Mouse (Mus musculus) adrenal gland, postnatal 10 days (tissue): ENCODE results near the gene Nemp1. TPM values are rescaled to one million over a fixed set of nuclear protein-coding genes. Genes with fewer than 3 reads are reported as not detected.

Experiments used
- DNase-seq: peaks from one replicate; pipeline ENCODE4 v3.0.0; 2021; ENCODE audit warnings: mixed read lengths
- total RNA-seq, 2 experiments: library from RNA; stranded (reverse); gene quantifications; 2 replicates each; pipeline ENCODE4 v1.2.3; 2021

Nemp1 gene
- total RNA-seq, 2 experiments from 2014 or later, result 7.8 to 9.4 TPM

GRCm38 (mm10) chr10:127671276-127671675 lies 4.6 kb downstream of the Nemp1 start:
- peak; percentile 40 for DNase-seq

DNA sequence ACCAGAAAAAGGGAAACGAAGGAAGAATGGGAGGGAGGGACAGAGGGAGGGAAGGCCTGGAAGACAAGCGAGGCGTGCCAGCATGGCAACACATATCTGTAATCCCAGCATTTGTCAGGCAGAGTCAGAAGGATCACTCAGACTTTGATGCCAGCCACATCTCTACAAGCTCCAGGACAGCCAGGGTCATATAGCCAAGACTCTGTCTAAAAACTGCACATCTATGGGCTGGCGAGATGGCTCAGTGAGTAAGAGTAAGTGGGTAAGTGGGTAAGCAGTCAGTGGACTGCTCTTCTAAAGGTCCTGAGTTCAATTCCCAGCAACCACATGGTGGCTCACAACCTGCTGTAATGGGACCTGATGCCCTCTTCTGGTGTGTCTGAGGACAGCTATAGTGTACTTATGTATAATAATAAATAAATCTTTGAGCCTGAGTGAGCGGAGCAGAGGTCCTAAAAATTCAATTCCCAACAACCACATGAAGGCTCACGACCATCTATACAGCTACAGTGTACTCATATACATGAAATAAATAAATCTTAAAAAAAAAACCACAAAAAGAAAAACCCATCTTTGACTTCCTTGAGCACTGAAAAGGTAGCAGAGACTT lies 7.5 kb downstream of the Nemp1 start:
- DNase-seq, result no peak

DNA sequence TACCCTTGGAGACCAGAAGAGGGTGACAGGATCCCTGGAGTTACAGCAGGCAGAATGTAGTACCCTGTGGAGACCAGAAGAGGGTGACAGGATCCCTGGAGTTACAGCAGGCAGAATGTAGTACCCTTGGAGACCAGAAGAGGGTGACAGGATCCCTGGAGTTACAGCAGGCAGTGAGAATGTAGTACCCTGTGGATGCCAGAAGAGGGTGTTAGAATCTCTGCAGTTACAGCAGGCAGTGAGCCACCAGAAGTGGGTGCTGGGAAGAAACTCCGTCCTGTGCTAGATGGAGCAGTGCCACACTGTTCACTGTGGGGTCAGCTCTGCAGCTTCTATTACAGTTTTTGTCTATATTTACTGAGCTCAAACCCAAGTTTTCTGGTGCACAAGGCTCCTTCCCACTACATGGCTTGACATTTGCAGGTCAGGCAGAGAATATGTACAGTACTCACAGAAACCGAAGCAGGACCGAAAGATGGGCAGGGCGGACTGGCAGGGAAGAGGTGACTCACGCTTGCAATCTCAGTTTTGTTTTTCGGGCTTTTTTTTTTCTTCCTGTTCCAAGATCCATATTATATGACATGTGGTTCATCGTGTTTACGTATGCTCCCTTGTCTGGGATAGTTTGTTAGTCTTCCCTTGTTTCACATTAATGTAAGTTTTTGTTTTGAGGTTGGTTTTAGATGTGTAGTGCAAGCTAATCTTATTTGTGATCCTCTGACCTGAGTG lies 8.3 kb downstream of the Nemp1 start:
- peak; percentile 91 for DNase-seq

DNA sequence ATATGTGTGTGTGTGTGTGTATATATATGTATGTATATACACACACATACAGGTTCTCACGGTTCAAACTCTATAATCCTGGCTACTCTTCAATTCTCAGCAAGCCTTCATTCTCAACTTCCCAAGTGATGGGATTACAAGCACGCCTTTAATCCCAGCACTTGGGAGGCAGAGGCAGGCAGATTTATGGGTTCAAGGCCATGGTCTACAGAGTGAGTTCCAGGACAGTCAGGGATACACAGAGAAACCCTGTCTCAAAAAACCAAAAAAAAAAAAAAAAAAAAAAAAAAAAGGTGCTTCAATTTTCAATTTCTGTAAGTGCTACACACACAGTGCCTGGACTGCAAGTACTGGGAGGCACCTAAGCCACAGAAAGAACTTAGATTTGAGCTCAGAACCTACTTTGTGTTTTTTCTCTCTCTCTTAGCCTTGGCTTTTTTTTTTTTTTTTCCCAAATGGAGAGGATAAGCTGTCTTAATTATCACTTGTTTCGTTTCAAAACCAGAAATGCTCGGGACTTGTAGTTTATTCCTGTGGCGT lies 9.2 kb downstream of the Nemp1 start:
- DNase-seq, result no peak

DNA sequence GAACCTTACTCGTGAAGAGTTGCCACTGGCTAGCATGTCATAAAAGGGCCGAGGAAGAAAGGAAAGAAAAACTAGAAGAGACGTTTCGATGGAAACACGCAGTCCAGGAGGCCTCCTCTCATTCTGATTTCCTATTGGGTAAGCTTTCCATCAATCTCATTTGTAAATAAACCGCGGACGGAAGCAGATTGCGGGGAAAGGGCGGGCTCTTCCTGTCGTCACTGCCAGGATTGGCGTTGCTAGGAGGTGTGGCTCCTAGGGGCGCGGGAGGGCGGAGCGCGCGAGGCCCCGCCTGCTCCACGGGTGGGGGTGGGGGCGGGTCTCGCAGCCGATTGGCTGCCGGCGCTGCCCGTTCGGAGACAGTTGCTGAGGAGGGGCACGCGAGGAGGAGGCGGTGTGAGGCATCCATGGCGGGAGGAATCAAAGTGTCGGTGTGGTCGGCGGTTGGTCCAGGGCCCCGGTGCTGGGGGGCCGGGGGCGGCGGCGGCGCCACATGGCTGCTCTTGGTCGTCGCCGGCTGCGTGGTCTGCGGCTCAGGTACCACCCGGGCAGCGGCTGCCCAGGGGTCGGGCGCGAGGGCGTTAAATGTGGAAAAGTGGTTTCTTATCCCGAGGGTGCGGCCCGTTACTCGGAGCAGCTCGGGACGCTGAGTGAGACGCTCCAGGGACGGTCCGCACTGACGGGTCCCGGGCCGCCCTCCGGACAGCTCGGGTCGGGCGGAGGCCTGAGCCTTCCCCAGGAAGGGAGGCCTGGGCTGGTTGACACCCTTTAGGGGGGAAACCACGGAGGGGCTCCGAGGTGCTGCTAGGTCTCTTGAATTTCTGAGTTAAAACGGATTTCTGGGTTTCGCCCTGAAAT lies 10.2 kb downstream of the Nemp1 start:
- DNase-seq, result peak; percentile 95

GRCm38 (mm10) chr10:127677591-127678336 lies 11.1 kb downstream of the Nemp1 start:
- peak; percentile 79 for DNase-seq

- no peak for DNase-seq
Measured at GRCm38 (mm10) chr10:127679208-127679607, 12.5 kb downstream of the Nemp1 start.

GRCm38 (mm10) chr10:127679881-127680280 lies 13.2 kb downstream of the Nemp1 start:
- no peak for DNase-seq

DNA sequence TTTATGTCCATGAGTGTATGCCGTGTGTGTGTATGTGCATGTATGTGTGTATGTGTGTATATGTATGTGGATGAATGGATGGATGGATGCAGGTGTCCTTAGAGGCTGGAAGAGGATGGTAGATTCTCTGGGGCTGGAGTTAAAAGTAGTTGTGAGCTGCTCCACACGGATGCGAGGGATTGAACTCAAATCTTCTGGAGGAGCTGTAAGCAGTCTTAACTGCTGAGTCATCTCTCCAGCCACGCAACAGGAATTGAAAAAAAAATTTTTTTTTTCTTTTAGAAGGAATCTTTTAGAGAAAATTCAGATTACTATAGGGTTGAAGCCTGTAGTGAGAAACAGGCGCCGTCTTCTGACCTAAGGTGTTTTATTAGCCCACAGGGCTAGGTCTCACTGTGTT lies 16.2 kb downstream of the Nemp1 start:
- DNase-seq, result no peak

GRCm38 (mm10) chr10:127691053-127691452 lies 24.4 kb downstream of the Nemp1 start:
- no peak for DNase-seq

- DNase-seq, result no peak
Measured at GRCm38 (mm10) chr10:127694636-127695035, 27.9 kb downstream of the Nemp1 start.

GRCm38 (mm10) chr10:127695775-127696174 lies 29.1 kb downstream of the Nemp1 start:
- peak; percentile 55 for DNase-seq

DNA sequence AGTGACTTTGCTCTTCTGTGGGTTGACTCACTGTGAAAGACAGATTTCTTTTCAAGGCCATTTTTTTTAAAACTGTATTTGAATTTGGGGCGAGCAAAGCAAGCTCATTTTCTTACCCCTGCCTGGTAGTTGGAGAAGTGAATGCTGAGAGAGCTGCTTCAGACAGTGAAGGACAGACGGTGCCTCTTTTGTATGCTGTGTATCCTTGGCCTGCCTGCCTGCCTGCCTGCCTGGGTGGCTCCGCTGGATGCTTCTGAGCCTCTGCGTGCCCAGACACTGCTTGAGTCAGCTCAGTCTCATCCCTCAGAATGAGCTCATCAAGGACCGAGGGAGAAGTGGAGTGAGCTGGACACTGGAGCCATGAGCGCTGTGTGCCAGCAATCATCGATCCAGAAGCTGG lies 32.3 kb downstream of the Nemp1 start:
- DNase-seq, result peak; percentile 67

DNA sequence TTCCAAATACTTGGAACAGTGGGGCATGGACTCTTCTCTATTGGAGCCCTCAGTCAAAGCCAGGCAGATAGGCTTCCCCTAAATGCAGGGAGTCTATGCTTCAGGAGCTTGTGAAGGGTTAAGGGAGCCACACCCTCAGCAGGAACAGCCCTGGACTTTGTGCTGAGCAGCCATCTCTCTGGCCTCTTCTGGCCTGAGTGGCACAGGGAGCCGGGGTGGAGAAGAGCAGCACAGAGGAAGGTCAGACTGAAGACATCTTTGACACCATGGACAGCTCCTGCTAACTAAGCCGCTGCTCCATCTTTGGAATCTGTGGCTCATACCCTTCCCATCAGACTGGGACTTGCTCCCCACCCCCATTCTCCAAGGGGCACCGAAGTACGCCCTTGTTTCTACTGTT lies 36.6 kb downstream of the Nemp1 start:
- DNase-seq, result peak; percentile 25

GRCm38 (mm10) chr10:127704293-127704692 lies 37.6 kb downstream of the Nemp1 start:
- no peak for DNase-seq

DNA sequence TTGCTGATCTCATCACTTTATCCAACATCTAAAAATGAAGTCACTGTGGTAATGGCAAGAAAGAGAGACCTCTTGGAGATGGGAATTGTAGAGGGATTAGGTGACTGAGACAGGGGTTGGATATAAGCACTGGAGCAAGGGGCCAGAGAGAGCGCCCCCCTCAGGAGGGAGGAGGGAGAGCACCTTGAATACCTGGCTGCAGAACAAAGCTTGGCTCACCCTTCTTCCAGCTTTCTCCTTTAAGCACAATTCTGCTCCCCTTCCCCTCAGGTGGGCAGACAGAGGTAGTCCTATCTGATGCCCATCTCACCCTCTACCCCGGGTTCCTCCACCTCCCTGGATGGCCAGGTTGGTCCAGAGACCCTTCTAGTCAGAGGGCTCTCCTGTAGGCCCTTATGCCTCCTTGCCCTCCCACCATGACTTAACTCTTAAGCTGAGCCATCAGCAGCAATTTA lies 38.1 kb downstream of the Nemp1 start, which contains the start of gene Myo1a:
Gene Myo1a (plus strand): TSS at position 405 of the 455 bp plus-strand sequence.
- DNase-seq, result no peak

GRCm38 (mm10) chr10:127705783-127706182 lies 39.1 kb downstream of the Nemp1 start:
- no peak for DNase-seq

- DNase-seq, result peak; percentile 87
Measured at GRCm38 (mm10) chr10:127707721-127708120, 41.0 kb downstream of the Nemp1 start.

DNA sequence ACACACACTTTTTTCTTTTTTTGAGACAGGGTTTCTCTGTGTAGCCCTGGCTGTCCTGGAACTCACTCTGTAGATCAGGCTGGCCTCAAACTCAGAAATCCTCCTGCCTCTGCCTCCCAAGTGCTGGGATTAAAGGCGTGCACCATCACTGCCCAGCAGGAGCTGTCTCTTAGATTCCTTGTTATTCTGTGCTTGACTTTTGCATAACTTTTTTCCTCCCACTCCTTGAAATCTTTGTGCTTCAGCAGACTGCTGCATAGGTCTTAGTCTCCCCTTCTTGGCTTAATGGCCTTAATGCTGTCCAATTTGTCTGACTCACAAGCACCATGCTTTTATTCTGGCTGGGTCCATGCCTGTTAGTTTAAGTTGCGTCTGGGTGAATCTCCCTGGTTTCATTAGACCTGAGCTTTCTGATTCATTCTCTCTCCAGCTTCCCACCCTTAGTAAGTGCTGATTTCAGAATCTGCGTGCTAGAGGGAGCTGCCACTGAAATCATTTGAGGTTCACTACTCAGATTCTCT lies 42.2 kb downstream of the Nemp1 start:
- no peak for DNase-seq

DNA sequence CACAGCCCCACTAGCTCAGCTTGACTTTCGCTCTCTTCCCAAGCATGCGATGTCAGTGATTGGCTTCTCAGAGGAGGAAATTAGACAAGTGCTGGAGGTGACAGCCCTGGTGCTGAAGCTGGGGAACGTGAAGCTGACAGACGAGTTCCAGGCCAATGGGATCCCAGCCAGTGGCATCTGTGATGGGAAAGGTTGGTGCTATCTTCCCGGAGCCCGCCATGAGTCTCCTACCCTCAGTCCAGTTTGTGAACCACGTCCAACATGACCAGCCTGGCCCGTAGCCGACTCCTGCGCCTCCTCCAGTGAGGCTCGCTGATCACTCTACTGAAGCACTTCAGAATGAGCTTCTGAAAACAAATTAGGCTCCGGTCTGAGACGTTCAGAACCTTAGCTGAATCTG lies 43.6 kb downstream of the Nemp1 start:
- DNase-seq, result no peak

DNA sequence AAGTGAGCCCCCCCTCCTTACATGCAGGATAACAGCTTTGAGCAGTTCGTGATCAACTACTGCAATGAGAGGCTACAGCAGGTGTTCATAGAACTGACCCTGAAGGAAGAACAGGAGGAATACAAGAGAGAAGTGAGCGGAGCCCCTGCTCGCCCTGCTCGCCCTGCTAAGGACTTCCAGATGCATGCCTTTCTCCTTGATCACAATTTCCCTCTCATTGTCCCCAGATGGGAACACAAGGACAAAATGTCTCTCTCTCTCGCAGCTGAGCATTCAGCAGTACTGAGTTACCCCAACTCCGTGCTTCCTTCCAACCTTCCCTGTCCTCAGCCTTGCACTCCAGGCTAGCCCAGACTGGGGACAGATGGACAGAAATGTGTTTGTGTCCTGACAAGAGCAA lies 46.0 kb downstream of the Nemp1 start:
- DNase-seq, result no peak
